Mouse (Mus musculus): ENCODE measurements around the gene Kcna7. TPM values are rescaled to one million over a fixed set of nuclear protein-coding genes. Genes with fewer than 3 reads are reported as not detected.

The Kcna7 gene
- polyA plus RNA-seq, 1 experiment, result not detected

- peaks cover 15% of the 10 kb centered on the region for H3K4me1 ChIP-seq (ENCODE audit: control insufficient read depth, insufficient read depth, low read length)
- TF ChIP-seq POLR2A (IDR thresholded peaks at IDR 0.05; ENCODE audit: borderline replicate concordance, low read depth, low read length), result no peak
- TF ChIP-seq CTCF (IDR thresholded peaks at IDR 0.05; ENCODE audit: low read depth, low read length), result no peak
- H3K4me3 ChIP-seq (ENCODE audit: insufficient read depth, low read length), result no peak within 1 kb of the TSS
- no peak within 1 kb of the TSS for H3K27ac ChIP-seq (ENCODE audit: insufficient read depth, low read depth, low read length)
Measured at GRCm38 (mm10) chr7:45437521-45438276, 32.2 kb downstream of the Kcna7 start, which contains the start of gene Ruvbl2. Ruvbl2 (minus strand) TSS chr7:45438096.

DNA sequence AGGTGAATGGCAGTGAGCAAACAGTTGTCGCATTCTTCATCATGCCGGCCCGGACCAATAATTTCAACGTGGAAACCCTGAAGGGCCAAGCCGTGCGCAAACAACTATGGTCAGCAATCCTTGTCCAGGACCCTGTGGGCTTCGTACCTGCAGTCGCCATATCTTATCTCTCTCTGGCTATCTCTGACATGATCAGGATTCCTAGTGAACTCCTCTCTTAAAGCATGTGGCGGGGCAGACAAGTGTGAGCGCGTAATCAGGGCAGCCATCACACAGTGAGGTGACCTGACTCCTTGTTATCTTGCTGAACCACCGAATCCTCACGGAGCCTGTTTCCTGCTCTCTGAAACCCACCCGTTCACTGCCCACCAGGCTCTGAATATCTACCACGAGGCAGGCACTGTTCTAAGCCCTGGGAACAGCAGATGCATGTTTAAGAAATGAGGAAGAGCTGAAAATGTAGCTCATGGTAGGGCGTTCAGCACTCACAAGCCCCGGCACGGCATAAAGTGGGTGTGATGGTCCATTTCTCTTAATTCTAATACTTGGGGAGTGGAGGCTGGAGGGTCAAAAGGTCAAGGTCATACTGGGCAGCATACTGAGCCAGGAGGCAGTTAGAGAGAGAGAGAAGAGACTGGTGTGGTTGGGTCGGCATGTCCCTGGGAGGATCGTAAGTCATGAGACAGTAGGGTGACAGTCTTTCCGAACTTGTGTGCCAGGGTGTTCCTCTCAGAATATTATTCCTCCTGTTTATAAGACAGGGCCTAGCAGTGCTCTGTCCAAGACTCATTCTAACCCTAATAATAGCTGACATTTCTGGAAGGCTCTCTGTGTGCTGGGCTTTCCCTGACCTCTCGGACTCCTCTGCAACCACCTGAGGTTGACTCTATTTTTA, 38.3 kb downstream of the Kcna7 start:
- Histone ChIP-seq H3K4me3 (ENCODE audit: insufficient read depth, low read length) (no peak overlapping the region), H3K27ac (ENCODE audit: insufficient read depth, low read depth, low read length) (no peak overlapping the region), H3K4me1 (ENCODE audit: control insufficient read depth, insufficient read depth, low read length) (no peaks in the 10 kb centered on the region)
- no peak for TF ChIP-seq POLR2A (IDR thresholded peaks at IDR 0.05; ENCODE audit: borderline replicate concordance, low read depth, low read length)
- no peak for TF ChIP-seq CTCF (IDR thresholded peaks at IDR 0.05; ENCODE audit: low read depth, low read length)

DNA sequence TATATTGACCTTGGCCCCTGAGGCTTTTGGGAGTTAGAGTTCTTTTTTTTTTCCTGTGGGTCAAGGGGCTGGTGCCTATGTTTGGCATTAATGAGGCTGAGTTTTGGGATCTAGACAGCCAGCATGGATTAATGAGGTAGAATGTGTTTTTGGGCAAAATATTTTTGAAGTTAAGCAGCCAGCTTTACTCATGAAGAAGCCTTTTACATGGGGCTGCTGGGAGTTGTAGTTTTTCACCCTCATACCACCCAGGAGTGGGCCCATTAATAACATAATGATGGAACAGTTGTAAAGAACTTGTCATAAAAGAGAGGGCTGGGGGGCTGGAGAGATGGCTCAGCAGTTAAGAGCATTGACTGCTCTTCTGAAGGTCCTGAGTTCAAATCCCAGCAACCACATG, 41.1 kb downstream of the Kcna7 start:
- H3K4me3 ChIP-seq (ENCODE audit: insufficient read depth, low read length), result no peak overlapping the region
- H3K4me1 ChIP-seq (ENCODE audit: control insufficient read depth, insufficient read depth, low read length), result no peaks in the 10 kb centered on the region
- TF ChIP-seq POLR2A (IDR thresholded peaks at IDR 0.05; ENCODE audit: borderline replicate concordance, low read depth, low read length) (no peak), CTCF (IDR thresholded peaks at IDR 0.05; ENCODE audit: low read depth, low read length) (no peak)
- H3K27ac ChIP-seq (ENCODE audit: insufficient read depth, low read depth, low read length), result no peak overlapping the region

DNA sequence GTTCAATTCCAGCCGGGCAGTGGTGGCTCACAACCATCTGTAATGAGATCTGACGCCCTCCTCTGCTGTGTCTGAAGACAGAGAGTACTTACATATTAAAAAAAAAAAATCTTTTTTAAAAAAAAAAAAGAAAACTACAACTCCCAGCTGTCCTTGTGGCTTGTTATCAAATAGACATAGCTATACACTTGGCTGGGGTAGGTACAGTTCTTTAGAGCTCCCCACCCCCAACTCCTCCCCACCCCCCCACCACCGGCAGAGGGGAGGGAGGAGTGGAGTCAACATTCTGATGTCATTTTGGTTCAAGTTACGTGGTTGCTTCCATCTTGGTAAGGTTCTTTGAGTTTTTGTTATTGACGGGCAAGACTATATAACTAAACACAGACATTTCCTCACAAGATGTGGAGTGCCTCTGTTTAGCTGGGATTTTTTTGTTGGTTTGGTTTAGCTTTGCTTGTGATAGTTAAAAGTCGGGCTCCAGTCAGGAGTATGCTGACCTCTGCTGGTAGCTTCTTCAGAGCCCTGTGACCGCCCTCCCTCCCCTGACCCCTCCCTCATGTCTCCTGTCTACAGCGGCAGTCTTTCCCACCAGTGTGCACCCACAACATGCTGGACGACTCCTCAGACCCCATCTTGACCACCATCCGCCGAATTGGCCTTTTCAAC, 42.0 kb downstream of the Kcna7 start:
- Histone ChIP-seq H3K4me3 (ENCODE audit: insufficient read depth, low read length) (no peak overlapping the region), H3K27ac (ENCODE audit: insufficient read depth, low read depth, low read length) (no peak overlapping the region), H3K4me1 (ENCODE audit: control insufficient read depth, insufficient read depth, low read length) (no peaks in the 10 kb centered on the region)
- peak; percentile 9; the same call in 1 of the 2 replicates for TF ChIP-seq CTCF (IDR thresholded peaks at IDR 0.05; ENCODE audit: low read depth, low read length)
- TF ChIP-seq POLR2A (IDR thresholded peaks at IDR 0.05; ENCODE audit: borderline replicate concordance, low read depth, low read length), result no peak

GRCm38 (mm10) chr7:45449974-45450373, 44.5 kb downstream of the Kcna7 start:
- Histone ChIP-seq H3K27ac (ENCODE audit: insufficient read depth, low read depth, low read length) (no peak overlapping the region), H3K4me3 (ENCODE audit: insufficient read depth, low read length) (no peak overlapping the region), H3K4me1 (ENCODE audit: control insufficient read depth, insufficient read depth, low read length) (no peaks in the 10 kb centered on the region)
- TF ChIP-seq POLR2A (IDR thresholded peaks at IDR 0.05; ENCODE audit: borderline replicate concordance, low read depth, low read length) (no peak), CTCF (IDR thresholded peaks at IDR 0.05; ENCODE audit: low read depth, low read length) (no peak)

DNA sequence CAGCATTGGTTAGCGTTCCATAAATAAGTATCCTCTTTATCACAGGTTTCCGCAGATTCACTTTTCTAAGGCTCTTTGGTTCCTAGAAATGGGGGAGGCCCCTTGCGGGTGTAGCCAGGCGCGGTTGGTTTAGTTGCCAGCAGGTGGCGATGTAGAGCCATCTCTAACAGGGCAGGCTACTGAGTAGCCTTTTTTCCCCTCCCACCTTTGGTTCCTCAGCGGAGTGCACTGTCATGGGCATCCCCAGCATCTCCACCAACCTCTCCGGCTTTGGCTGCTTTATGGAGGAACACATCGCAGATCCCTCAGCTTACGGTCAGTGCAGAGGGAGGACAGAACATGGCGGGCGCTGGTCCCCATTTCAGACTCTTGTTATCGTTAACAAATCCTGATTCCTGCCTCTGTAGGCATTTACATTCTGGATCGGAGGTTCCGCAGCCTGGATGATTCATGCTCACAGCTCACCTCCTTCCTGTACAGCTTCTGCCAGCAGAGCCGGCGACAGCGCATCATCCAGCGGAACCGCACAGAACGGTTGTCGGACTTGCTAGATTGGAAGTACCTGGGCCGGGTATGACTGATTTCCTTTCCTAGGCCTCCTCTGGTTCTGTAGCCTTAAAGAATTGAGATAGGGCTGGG, 46.0 kb downstream of the Kcna7 start:
- peak; percentile 54 for TF ChIP-seq CTCF (IDR thresholded peaks at IDR 0.05; ENCODE audit: low read depth, low read length)
- no peak for TF ChIP-seq POLR2A (IDR thresholded peaks at IDR 0.05; ENCODE audit: borderline replicate concordance, low read depth, low read length)
- no peak overlapping the region for H3K27ac ChIP-seq (ENCODE audit: insufficient read depth, low read depth, low read length)

GRCm38 (mm10) chr7:45454971-45455370, 49.5 kb downstream of the Kcna7 start:
- Histone ChIP-seq H3K27ac (ENCODE audit: insufficient read depth, low read depth, low read length) (no peak overlapping the region), H3K4me1 (ENCODE audit: control insufficient read depth, insufficient read depth, low read length) (no peaks in the 10 kb centered on the region), H3K4me3 (ENCODE audit: insufficient read depth, low read length) (no peak overlapping the region)
- no peak for TF ChIP-seq POLR2A (IDR thresholded peaks at IDR 0.05; ENCODE audit: borderline replicate concordance, low read depth, low read length)
- TF ChIP-seq CTCF (IDR thresholded peaks at IDR 0.05; ENCODE audit: low read depth, low read length), result no peak

More for the DNA sequence above, 46.0 kb downstream of the Kcna7 start:
- Histone ChIP-seq H3K4me3 (ENCODE audit: insufficient read depth, low read length) (no peak overlapping the region), H3K4me1 (ENCODE audit: control insufficient read depth, insufficient read depth, low read length) (no peaks in the 10 kb centered on the region)

- peak overlapping the region; percentile 100 for H3K27ac ChIP-seq (ENCODE audit: insufficient read depth, low read depth, low read length)
Measured at GRCm38 (mm10) chr7:45455932-45456696, 50.7 kb downstream of the Kcna7 start.

More at GRCm38 (mm10) chr7:45455932-45456696, 50.7 kb downstream of the Kcna7 start:
- peak overlapping the region; percentile 94 for H3K4me3 ChIP-seq (ENCODE audit: insufficient read depth, low read length)
- peaks cover 8% of the 10 kb centered on the region for H3K4me1 ChIP-seq (ENCODE audit: control insufficient read depth, insufficient read depth, low read length)
- TF ChIP-seq CTCF (IDR thresholded peaks at IDR 0.05; ENCODE audit: low read depth, low read length) (no peak), POLR2A (IDR thresholded peaks at IDR 0.05; ENCODE audit: borderline replicate concordance, low read depth, low read length) (no peak)
